Mouse (Mus musculus): ENCODE measurements around the gene Gabbr2. TPM values are rescaled to one million over a fixed set of nuclear protein-coding genes. Genes with fewer than 3 reads are reported as not detected.

Gabbr2 gene
- total RNA-seq, 2 experiments from 2014 or later: 0.25 to 0.34 TPM

- DNase-seq (ENCODE audit: low spot score in 2 of 2): peak in 1 of 2 experiments; percentile 58
Measured at GRCm38 (mm10) chr4:46827471-46827870, 164.2 kb downstream of the Gabbr2 start.

- no peak for DNase-seq (ENCODE audit: low spot score in 2 of 2)
Measured at GRCm38 (mm10) chr4:46825846-46826529, 165.7 kb downstream of the Gabbr2 start.

- DNase-seq (ENCODE audit: low spot score in 2 of 2): no peak
Measured at GRCm38 (mm10) chr4:46823738-46824137, 167.9 kb downstream of the Gabbr2 start.

- DNase-seq (ENCODE audit: low spot score in 2 of 2): no peak
Measured at GRCm38 (mm10) chr4:46821709-46822108, 170.0 kb downstream of the Gabbr2 start.

GRCm38 (mm10) chr4:46814954-46815353 is 176.7 kb downstream of the Gabbr2 start:
- DNase-seq (ENCODE audit: low spot score in 2 of 2): no peak

GRCm38 (mm10) chr4:46814236-46814635 is 177.4 kb downstream of the Gabbr2 start:
- no peak for DNase-seq (ENCODE audit: low spot score in 2 of 2)

GRCm38 (mm10) chr4:46811165-46811564 is 180.5 kb downstream of the Gabbr2 start:
- DNase-seq (ENCODE audit: low spot score in 2 of 2): no peak

- DNase-seq (ENCODE audit: low spot score in 2 of 2): no peak
Measured at GRCm38 (mm10) chr4:46806876-46807275, 184.8 kb downstream of the Gabbr2 start.

- no peak for DNase-seq (ENCODE audit: low spot score in 2 of 2)
Measured at GRCm38 (mm10) chr4:46805910-46806309, 185.8 kb downstream of the Gabbr2 start.

GRCm38 (mm10) chr4:46802386-46802785 is 189.3 kb downstream of the Gabbr2 start:
- DNase-seq (ENCODE audit: low spot score in 2 of 2): no peak

GRCm38 (mm10) chr4:46799904-46800303 is 191.8 kb downstream of the Gabbr2 start:
- no peak for DNase-seq (ENCODE audit: low spot score in 2 of 2)

- no peak for DNase-seq (ENCODE audit: low spot score in 2 of 2)
Measured at GRCm38 (mm10) chr4:46795707-46796106, 196.0 kb downstream of the Gabbr2 start.

- no peak for DNase-seq (ENCODE audit: low spot score in 2 of 2)
Measured at GRCm38 (mm10) chr4:46794583-46794982, 197.1 kb downstream of the Gabbr2 start.

GRCm38 (mm10) chr4:46792280-46793026 is 199.2 kb downstream of the Gabbr2 start:
- DNase-seq (ENCODE audit: low spot score in 2 of 2): peak in 1 of 2 experiments; percentile 35

GRCm38 (mm10) chr4:46791268-46791951 is 200.3 kb downstream of the Gabbr2 start:
- DNase-seq (ENCODE audit: low spot score in 2 of 2): no peak

- DNase-seq (ENCODE audit: low spot score in 2 of 2): no peak
Measured at GRCm38 (mm10) chr4:46790609-46791267, 200.9 kb downstream of the Gabbr2 start.

- DNase-seq (ENCODE audit: low spot score in 2 of 2): no peak
Measured at GRCm38 (mm10) chr4:46784430-46785049, 207.1 kb downstream of the Gabbr2 start.

GRCm38 (mm10) chr4:46781109-46781508 is 210.6 kb downstream of the Gabbr2 start:
- no peak for DNase-seq (ENCODE audit: low spot score in 2 of 2)

- DNase-seq (ENCODE audit: low spot score in 2 of 2): no peak
Measured at GRCm38 (mm10) chr4:46775959-46776358, 215.7 kb downstream of the Gabbr2 start.

- no peak for DNase-seq (ENCODE audit: low spot score in 2 of 2)
Measured at GRCm38 (mm10) chr4:46774652-46775051, 217.0 kb downstream of the Gabbr2 start.

GRCm38 (mm10) chr4:46773243-46773642 is 218.4 kb downstream of the Gabbr2 start:
- DNase-seq (ENCODE audit: low spot score in 2 of 2): no peak

Data from gastrocnemius, postnatal 4 days (tissue).